Mouse (Mus musculus) embryonic facial prominence, embryonic 11.5 days (tissue): ENCODE measurements around the gene Olfr633. TPM values are rescaled to one million over a fixed set of nuclear protein-coding genes. Genes with fewer than 3 reads are reported as not detected.
A peak's percentile ranks its signal among the peaks of the same experiment; 100 is the strongest.

Experiments
- ATAC-seq: fragments of 200-750 bp; cut with Nextera tagmentation; replicated peaks from 2 replicates; pipeline ENCODE4 v1.8.0; 2017; ENCODE audit warnings: low read depth; ENCODE audit not compliant: insufficient number of reproducible peaks, low FRiP score, low TSS enrichment
- DNase-seq: peaks from one replicate; pipeline ENCODE4 v3.0.0-alpha.2; 2015; ENCODE audit warnings: low spot score
- H3K27ac ChIP-seq: fragments of 300-500 bp; sonication (generic); replicated peaks from 2 replicates; pipeline ENCODE4 v1.5.1; 2014; ENCODE audit warnings: mild to moderate bottlenecking, low read depth, low read length, control low read depth
- H3K27me3 ChIP-seq: fragments of 300-500 bp; sonication (generic); 2 replicates; pipeline ENCODE4 v1.6.1; 2014; ENCODE audit warnings: mild to moderate bottlenecking, low read length, moderate library complexity, mixed read lengths; ENCODE audit not compliant: control insufficient read depth, insufficient read depth
- H3K36me3 ChIP-seq: fragments of 300-500 bp; sonication (generic); replicated peaks from 2 replicates; pipeline ENCODE4 v1.6.1; 2014; ENCODE audit warnings: low read depth, mild to moderate bottlenecking, low read length, moderate library complexity, mixed read lengths; ENCODE audit not compliant: control insufficient read depth, insufficient read depth
- H3K4me1 ChIP-seq: fragments of 300-500 bp; sonication (generic); 2 replicates; pipeline ENCODE4 v1.6.1; 2014; ENCODE audit warnings: low read length, mixed read lengths; ENCODE audit not compliant: control insufficient read depth, insufficient read depth
- H3K4me2 ChIP-seq: fragments of 300-500 bp; sonication (generic); 2 replicates; pipeline ENCODE4 v1.6.1; 2014; ENCODE audit warnings: low read depth, mild to moderate bottlenecking, control low read depth, low read length, moderate library complexity
- H3K4me3 ChIP-seq: fragments of 300-500 bp; sonication (generic); 2 replicates; pipeline ENCODE4 v1.5.1; 2014; ENCODE audit warnings: low read depth, low read length, control low read depth
- H3K9ac ChIP-seq: fragments of 300-500 bp; sonication (generic); replicated peaks from 2 replicates; pipeline ENCODE4 v1.6.1; 2014; ENCODE audit warnings: mild to moderate bottlenecking, control low read depth, low read length
- H3K9me3 ChIP-seq: fragments of 300-500 bp; sonication (generic); replicated peaks from 2 replicates; pipeline ENCODE4 v1.6.1; 2016; ENCODE audit warnings: mild to moderate bottlenecking, low read length, inconsistent platforms, mixed read lengths; ENCODE audit not compliant: control insufficient read depth
- WGBS: fragments of 180-500 bp; shearing (Covaris S2); extraction: QIAGEN DNeasy Blood & Tissue Kit; methylation state at CpG from one replicate; pipeline ENCODE4 v1.1.7; 2014; 5-methylcytosine and 5-hydroxymethylcytosine counted together
- polyA plus RNA-seq: library from polyadenylated mRNA; unstranded; fragments of >200 nt; fragmentation: Nextera tagmentation; extraction: Ambion mirVana; gene quantifications from 2 replicates; pipeline ENCODE4 v1.2.1, GENCODE M21; 2014

The Olfr633 gene
- polyA plus RNA-seq = not detected in 2 replicates

- H3K27ac ChIP-seq = no peak within 1 kb of the TSS
- H3K4me1 ChIP-seq = no peaks in the 10 kb centered on the region
- no peak within 1 kb of the TSS for H3K9ac ChIP-seq
- no peaks in the 10 kb centered on the region for H3K36me3 ChIP-seq
- ATAC-seq (no peak), DNase-seq (no peak)
- H3K4me2 ChIP-seq = no peak within 1 kb of the TSS
- H3K27me3 ChIP-seq = no peaks in the 10 kb centered on the region
- H3K9me3 ChIP-seq = no peaks in the 10 kb centered on the region
- no peak within 1 kb of the TSS for H3K4me3 ChIP-seq
These were observed at the start of gene Olfr633 for GRCm38 (mm10) chr7:103944137-103944536. TSS of gene Olfr633 (plus strand) at chr7:103944437.

- no peak for ATAC-seq
- no peak within 1 kb of the TSS for H3K4me2 ChIP-seq
- H3K4me1 ChIP-seq = no peaks in the 10 kb centered on the region
- DNase-seq = no peak
- H3K9ac ChIP-seq = no peak within 1 kb of the TSS
- H3K36me3 ChIP-seq = no peaks in the 10 kb centered on the region
- no peak within 1 kb of the TSS for H3K4me3 ChIP-seq
- no peaks in the 10 kb centered on the region for H3K9me3 ChIP-seq
- whole genome bisulfite sequencing = 68% methylated on average over 2 of the region's 2 CpGs
- no peak within 1 kb of the TSS for H3K27ac ChIP-seq
- H3K27me3 ChIP-seq = no peaks in the 10 kb centered on the region
These were observed 41.0 kb upstream of the Olfr633 start, which contains the start of gene Olfr65 for GRCm38 (mm10) chr7:103903187-103903586. TSS of gene Olfr65 (plus strand) at chr7:103903487.

- WGBS = 28% methylated on average over 3 of the region's 3 CpGs
- H3K9me3 ChIP-seq = no peaks in the 10 kb centered on the region
These were observed 34.2 kb upstream of the Olfr633 start for GRCm38 (mm10) chr7:103910047-103910446.

DNA sequence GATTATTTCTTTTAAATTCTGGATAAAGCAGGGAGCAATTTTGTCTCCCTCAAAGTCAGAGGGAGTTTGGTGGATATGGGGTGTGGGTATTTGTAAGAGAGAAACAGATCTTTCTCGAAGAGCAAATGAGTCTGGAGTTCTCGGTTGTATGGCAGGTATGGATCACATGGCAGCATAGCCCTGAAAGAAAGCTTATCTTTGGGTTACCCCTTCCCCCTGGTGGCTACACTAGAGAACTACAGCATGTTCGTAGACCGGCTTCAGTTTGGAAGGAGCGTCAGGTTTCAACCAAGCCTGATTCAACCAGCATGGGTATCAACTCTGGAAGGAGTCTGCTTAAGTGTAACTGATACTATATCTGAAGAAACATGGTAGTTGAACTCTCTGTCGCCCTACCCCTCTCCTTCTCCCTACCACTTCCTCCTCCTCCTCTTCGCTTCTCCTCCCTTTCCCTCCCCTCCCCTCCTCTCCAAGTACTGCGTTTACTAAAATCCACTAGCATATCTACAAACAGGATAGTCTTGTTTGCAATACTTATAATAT is 31.2 kb upstream of the Olfr633 start:
- Histone ChIP-seq H3K9ac (no peak overlapping the region), H3K4me2 (no peak overlapping the region), H3K4me3 (no peak overlapping the region), H3K27ac (no peak overlapping the region), H3K4me1 (no peaks in the 10 kb centered on the region), H3K36me3 (no peaks in the 10 kb centered on the region), H3K9me3 (no peaks in the 10 kb centered on the region), H3K27me3 (no peaks in the 10 kb centered on the region)
- DNase-seq = peak; percentile 47
- no peak for ATAC-seq
- 41% methylated on average over 8 of the region's 8 CpGs for WGBS

More at GRCm38 (mm10) chr7:103910047-103910446, 34.2 kb upstream of the Olfr633 start:
- no peak for ATAC-seq
- no peak overlapping the region for H3K27ac ChIP-seq
- peak; percentile 1 for DNase-seq
- H3K27me3 ChIP-seq = no peaks in the 10 kb centered on the region
- H3K4me2 ChIP-seq = no peak overlapping the region
- no peak overlapping the region for H3K9ac ChIP-seq
- no peaks in the 10 kb centered on the region for H3K4me1 ChIP-seq
- H3K4me3 ChIP-seq = no peak overlapping the region
- H3K36me3 ChIP-seq = no peaks in the 10 kb centered on the region

GRCm38 (mm10) chr7:103915338-103915737 is 28.9 kb upstream of the Olfr633 start:
- DNase-seq (no peak), ATAC-seq (no peak)
- no peak overlapping the region for H3K4me2 ChIP-seq
- no peaks in the 10 kb centered on the region for H3K4me1 ChIP-seq
- H3K9ac ChIP-seq = no peak overlapping the region
- no peaks in the 10 kb centered on the region for H3K27me3 ChIP-seq
- no peak overlapping the region for H3K4me3 ChIP-seq
- no peak overlapping the region for H3K27ac ChIP-seq
- no peaks in the 10 kb centered on the region for H3K36me3 ChIP-seq
- H3K9me3 ChIP-seq = no peaks in the 10 kb centered on the region

- Histone ChIP-seq H3K9ac (no peak within 1 kb of the TSS), H3K27me3 (no peaks in the 10 kb centered on the region), H3K4me1 (no peaks in the 10 kb centered on the region), H3K9me3 (no peaks in the 10 kb centered on the region), H3K36me3 (no peaks in the 10 kb centered on the region), H3K4me2 (no peak within 1 kb of the TSS), H3K4me3 (no peak within 1 kb of the TSS), H3K27ac (no peak within 1 kb of the TSS)
- DNase-seq = no peak
- ATAC-seq = no peak
These were observed 15.7 kb upstream of the Olfr633 start, which contains the start of gene Olfr631 for GRCm38 (mm10) chr7:103928525-103928924. TSS of gene Olfr631 (plus strand) at chr7:103928825.

GRCm38 (mm10) chr7:103934264-103934663 is 10.0 kb upstream of the Olfr633 start, which contains the start of gene Olfr632:
TSS of gene Olfr632 (plus strand) at chr7:103934347.
- Histone ChIP-seq H3K4me1 (no peaks in the 10 kb centered on the region), H3K4me3 (no peak within 1 kb of the TSS), H3K4me2 (no peak within 1 kb of the TSS), H3K36me3 (no peaks in the 10 kb centered on the region), H3K9ac (no peak within 1 kb of the TSS), H3K27ac (no peak within 1 kb of the TSS), H3K9me3 (no peaks in the 10 kb centered on the region), H3K27me3 (no peaks in the 10 kb centered on the region)
- DNase-seq (no peak), ATAC-seq (no peak)
- WGBS = 84% methylated on average over 2 of the region's 2 CpGs

GRCm38 (mm10) chr7:103942730-103943129 is 1.5 kb upstream of the Olfr633 start:
- ATAC-seq (no peak), DNase-seq (peak; percentile 75)
- no peaks in the 10 kb centered on the region for H3K36me3 ChIP-seq
- H3K9ac ChIP-seq = no peak overlapping the region
- no peak overlapping the region for H3K27ac ChIP-seq
- 31% methylated on average over 2 of the region's 2 CpGs for WGBS
- no peaks in the 10 kb centered on the region for H3K4me1 ChIP-seq
- H3K9me3 ChIP-seq = no peaks in the 10 kb centered on the region
- H3K4me2 ChIP-seq = no peak overlapping the region
- no peaks in the 10 kb centered on the region for H3K27me3 ChIP-seq
- H3K4me3 ChIP-seq = no peak overlapping the region
